Mouse (Mus musculus): Measurements from ENCODE around the gene Aknad1. TPM values are rescaled to one million over a fixed set of nuclear protein-coding genes. Genes with fewer than 3 reads are reported as not detected.

Aknad1 gene
- polyA plus RNA-seq, 1 experiment from 2014 or later: 0.92 TPM

Other genes with a start within 250 kb of the Aknad1 start
- gene 1700013F07Rik, start 205.5 kb upstream of the Aknad1 start, polyA plus RNA-seq (2014; fragmentation: Nextera tagmentation; extraction: Ambion mirVana): 0.63 and 1.1 TPM in 2 replicates
- 2.2 and 2.5 TPM in 2 replicates for gene 5330417C22Rik, start 203.1 kb upstream of the Aknad1 start, polyA plus RNA-seq (2014; fragmentation: Nextera tagmentation; extraction: Ambion mirVana)
- gene Tmem167b, start 177.2 kb upstream of the Aknad1 start, polyA plus RNA-seq (2014; fragmentation: Nextera tagmentation; extraction: Ambion mirVana): 46.3 and 46.8 TPM in 2 replicates
- gene Taf13, start 168.0 kb upstream of the Aknad1 start, polyA plus RNA-seq (2014; fragmentation: Nextera tagmentation; extraction: Ambion mirVana): 40.2 and 40.4 TPM in 2 replicates
- 16.3 and 17.9 TPM in 2 replicates for gene Wdr47, start 148.4 kb upstream of the Aknad1 start, polyA plus RNA-seq (2014; fragmentation: Nextera tagmentation; extraction: Ambion mirVana)
- 67.4 and 79.9 TPM in 2 replicates for gene Clcc1, start 85.7 kb upstream of the Aknad1 start, polyA plus RNA-seq (2014; fragmentation: Nextera tagmentation; extraction: Ambion mirVana)
- 69.5 and 85.1 TPM in 2 replicates for gene Gpsm2, start 17.3 kb upstream of the Aknad1 start, polyA plus RNA-seq (2014; fragmentation: Nextera tagmentation; extraction: Ambion mirVana)
- 35.3 and 35.7 TPM in 2 replicates for gene Stxbp3, start 100.9 kb downstream of the Aknad1 start, polyA plus RNA-seq (2014; fragmentation: Nextera tagmentation; extraction: Ambion mirVana)
- 0.18 and 0.60 TPM in 2 replicates for gene Fndc7, start 150.3 kb downstream of the Aknad1 start, polyA plus RNA-seq (2014; fragmentation: Nextera tagmentation; extraction: Ambion mirVana)
- gene Prpf38b, start 172.1 kb downstream of the Aknad1 start, polyA plus RNA-seq (2014; fragmentation: Nextera tagmentation; extraction: Ambion mirVana): 57.8 and 58.1 TPM in 2 replicates
- gene Henmt1, start 200.2 kb downstream of the Aknad1 start, polyA plus RNA-seq (2014; fragmentation: Nextera tagmentation; extraction: Ambion mirVana): 0.81 and 1.2 TPM in 2 replicates
- gene Gm9857, start 200.8 kb downstream of the Aknad1 start, polyA plus RNA-seq (2014; fragmentation: Nextera tagmentation; extraction: Ambion mirVana): not detected in 2 replicates